Mouse (Mus musculus) heart, adult 18-20 months (tissue): ENCODE results near the gene Me1. TPM values are rescaled to one million over a fixed set of nuclear protein-coding genes. Genes with fewer than 3 reads are reported as not detected.

Experiments
- DNase-seq, 2 experiments: peaks; one replicate each; pipeline ENCODE4 v3.0.0; 2021 to 2022; ENCODE audit warnings: mixed read lengths in 1 of 2
- long read RNA-seq, 2 experiments: library from polyadenylated mRNA; stranded (forward); transcript quantifications; one replicate each; pipeline ENCODE4 v2.0.0; 2021
- total RNA-seq, 2 experiments: library from RNA; stranded (reverse); gene quantifications; 2 replicates each; pipeline ENCODE4 v1.2.3; 2021

Me1 gene
- 100 to 1,000 TPM; 116 to 138 TPM for total RNA-seq
- long read RNA-seq, experiment 1, transcript Me1-201 (14 exons, 3,288 nt): major isoform, 149 of 172 reads
- long read RNA-seq, experiment 1, partial matches to known transcripts: 12 of 172 reads
- long read RNA-seq, experiment 1, other reads (novel, unspliced or antisense): 11 of 172 reads
- long read RNA-seq, experiment 2, transcript Me1-201 (14 exons, 3,288 nt): major isoform, 66 of 78 reads
- long read RNA-seq, experiment 2, partial matches to known transcripts: 3 of 78 reads
- long read RNA-seq, experiment 2, other reads (novel, unspliced or antisense): 9 of 78 reads

DNA sequence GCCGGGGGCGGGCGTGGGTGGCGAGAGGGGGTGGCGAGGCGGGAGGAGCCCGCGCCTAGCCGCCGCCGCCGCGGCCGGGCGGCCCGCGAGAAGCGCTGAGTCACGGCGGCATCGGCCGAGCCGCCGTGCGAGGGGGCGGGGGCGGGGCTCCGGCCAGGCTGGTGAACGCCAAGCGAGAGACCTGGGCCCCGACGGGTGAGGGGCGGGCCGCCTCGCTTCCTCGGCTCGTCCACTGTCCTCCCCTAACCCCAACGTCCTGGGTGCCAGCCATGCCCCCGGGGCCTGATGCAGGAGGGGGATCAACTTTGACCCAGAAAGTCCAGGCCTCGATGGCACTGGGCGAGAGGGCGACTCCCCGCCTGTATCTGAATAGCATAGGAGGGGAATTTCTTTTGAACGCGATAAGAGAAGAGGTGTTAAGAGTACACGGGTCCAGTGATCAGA is at the start of gene Me1:
Gene Me1 (minus strand): TSS at position 136 of the 444 bp plus-strand sequence.
- DNase-seq: peak; percentile 58 to 69

DNA sequence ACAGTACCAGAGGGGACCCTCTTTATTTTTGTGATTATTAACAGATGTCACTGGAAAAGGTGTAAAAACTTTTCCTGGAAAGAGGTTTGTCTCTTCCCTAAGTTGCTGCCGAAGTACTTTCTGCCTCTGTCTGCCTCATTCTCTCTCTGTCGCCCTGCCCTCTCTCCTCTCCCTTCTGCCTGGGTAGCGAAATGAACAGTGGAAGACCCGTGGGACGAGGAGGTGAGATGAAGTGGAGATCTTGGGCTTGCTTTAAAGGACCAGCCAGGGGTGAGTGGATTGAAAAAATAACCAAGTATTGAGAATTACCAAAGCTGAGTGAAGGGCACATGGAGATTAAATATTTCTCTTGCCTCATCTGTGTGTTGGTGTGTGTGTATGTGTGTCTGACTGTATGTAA is 48.3 kb upstream of the Me1 start:
- no peak for DNase-seq

DNA sequence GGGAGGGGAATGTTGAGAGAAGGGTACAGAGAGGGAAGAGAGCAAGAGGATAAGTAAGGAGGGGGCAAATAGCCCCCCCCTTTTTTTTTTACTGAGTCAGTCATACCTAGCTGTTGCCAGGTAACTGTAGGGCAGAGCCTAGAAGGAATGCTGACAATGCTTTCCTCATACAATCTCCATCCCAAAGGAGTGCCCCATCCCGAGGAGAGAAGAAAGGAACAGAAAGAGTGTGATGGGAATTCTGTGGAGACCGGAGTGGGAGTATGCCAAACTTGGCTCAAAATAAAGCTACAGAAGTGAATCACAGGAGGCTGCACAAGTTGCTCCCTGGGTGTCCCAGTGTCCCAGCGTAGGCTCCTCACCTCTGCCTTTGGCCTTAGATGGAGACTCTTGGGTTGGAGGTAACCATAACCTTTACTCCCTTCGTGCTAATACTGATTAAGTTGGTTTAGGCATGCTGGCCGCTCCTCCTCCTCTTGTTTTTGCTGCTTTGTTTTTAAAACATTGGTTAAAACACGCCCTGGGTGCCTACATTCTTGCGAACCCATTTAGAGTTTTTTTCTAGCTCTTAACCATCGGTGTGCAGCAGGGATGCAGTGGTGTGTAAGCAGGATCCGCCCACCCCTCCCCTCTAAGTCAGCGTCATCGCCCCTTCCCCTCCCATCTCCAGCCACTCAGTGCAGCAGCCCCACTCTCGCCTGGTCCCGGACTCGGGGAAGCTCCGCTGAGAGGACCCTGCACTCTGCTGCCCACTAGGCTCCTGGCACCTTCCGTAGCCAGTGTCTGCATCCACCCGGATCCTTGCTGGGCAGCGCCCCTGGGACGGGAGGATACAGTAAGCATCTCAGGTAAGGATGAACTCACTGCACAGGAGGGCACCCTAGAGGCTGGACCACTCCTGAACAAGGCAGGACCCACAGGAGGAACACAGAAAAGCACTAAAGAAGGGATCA is 47.5 kb upstream of the Me1 start, which contains the start of gene Prss35:
Gene Prss35 (plus strand): TSS at position 691 of the 953 bp plus-strand sequence.
- peak in 1 of 2 experiments; percentile 4 for DNase-seq

DNA sequence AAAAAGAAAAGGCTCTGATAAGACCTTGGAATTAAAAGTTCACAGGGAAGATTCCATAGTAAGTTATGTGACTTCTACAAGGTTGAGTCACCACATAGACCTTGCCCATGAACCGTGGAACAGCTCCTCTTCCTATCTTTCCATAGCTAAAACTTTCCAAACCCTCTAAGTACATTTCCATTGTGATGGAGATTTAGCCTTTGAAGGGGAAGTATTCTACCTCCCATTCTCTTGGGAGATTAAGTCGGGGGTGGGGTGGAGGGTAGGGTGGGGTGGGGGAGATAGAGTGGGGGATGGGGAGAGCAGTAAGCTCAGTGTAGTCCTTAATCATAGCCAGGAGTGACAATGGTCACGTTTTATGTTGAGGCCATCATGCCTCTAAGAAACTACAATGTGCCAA is 44.2 kb upstream of the Me1 start:
- DNase-seq: no peak

DNA sequence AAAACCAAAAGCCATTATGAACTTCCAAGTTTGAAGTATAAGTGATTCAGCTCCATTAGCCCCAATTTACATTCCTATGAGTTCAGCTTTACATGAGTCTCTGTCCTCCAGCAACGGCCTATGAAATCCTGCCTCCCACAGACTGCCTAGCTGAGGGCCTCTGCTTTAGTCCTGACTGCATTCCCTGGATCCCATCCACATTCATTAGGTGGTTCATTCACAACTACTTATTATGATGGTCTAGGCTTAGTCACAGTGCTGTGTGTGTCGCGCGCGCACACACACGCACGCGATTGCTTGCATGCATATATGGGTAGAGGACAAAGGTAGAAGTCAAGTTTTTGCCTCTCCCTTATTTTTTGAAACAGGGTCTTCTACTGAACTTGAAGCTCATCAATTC is 43.0 kb upstream of the Me1 start:
- no peak for DNase-seq

DNA sequence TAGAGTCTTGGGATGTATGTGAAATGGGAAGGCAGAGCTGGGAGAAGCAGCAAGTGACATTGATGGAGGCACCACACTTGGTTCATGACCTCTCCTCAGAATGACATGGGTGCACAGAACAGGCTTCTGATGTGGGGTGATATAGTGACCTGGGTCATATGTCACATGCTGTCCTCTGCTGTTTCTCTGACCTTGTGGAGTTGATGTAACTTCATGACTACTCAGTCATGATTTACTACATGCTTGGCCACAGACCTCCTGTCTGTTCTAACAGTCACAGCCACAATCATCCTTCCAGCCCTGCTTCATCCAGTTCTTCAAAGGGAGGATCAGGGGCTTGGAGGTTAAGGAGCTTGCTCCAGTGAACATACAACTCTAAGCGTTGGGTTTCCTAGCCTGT is 42.3 kb upstream of the Me1 start:
- no peak for DNase-seq

DNA sequence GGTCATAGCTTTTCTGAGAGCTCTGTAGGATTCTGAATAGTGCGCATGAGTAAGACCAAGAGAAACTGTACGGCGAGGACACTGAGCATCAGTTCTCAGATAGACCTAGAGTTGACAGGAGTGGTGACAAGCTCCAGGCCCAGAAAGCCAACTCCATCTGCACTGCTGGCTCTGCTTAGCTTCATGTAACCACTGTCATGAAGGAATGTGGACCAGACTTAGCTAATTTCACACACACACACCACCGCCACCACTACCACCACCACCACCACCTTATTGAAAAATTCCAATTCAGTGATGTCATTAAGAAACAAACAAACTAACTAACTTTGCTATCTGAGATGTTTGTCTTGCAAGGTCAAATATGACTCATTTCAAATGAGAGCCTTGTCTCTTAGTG is 41.2 kb upstream of the Me1 start:
- DNase-seq: no peak

DNA sequence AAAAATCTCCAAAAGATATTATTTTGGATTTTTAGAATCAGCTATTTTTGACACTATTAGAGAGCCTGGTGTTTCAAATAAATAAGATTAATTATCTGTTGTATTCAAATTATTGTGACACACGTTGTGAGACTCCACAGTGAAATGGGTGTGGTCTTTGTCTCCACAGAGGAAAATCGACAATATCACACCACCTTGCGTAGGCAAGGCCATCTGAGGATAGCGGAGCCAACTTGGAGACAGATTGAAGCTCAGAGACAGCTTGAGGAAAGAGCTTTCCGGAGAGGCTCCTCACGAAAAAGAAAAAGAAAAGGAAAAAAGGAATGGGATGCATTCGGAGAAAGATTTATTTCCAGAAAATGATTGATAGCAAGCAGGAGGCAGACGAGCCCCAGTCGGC is 39.0 kb upstream of the Me1 start:
- DNase-seq: no peak

DNA sequence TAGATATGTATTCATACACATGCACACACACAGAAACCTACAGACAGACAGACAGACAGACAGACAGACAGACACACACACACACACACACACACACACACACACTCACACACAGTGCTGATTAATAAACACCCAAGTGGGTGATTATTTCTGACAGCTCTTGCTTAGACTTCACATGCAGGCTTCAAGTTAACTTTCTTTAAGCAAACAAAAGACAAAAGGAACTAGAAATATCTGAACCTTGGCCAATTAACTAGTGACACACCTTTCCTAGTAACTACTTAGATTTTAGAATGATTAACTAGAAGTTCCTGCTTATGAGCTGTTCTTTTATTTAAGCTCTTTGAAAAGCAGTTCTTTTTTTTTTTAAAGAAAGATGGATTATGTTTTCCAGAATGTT is 38.6 kb upstream of the Me1 start:
- no peak for DNase-seq

DNA sequence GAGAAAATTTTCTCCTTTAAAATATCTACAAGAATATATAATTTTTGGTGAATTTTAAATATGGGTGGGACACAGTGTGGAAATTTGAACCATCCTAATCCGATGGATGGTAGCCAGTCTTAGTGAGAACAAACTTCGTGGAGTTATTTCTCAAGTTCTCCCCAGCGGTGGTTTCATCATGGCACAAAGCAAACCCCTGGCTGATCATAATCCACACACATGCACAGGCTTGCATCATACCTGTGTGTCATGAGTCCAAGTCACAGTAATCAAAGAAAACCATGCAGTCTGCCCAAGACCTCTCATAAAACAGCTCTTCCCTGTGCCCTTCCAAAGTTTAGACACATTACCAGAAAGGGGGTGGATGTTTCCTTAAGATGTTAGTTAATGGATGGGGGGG is 34.1 kb upstream of the Me1 start:
- DNase-seq: no peak

DNA sequence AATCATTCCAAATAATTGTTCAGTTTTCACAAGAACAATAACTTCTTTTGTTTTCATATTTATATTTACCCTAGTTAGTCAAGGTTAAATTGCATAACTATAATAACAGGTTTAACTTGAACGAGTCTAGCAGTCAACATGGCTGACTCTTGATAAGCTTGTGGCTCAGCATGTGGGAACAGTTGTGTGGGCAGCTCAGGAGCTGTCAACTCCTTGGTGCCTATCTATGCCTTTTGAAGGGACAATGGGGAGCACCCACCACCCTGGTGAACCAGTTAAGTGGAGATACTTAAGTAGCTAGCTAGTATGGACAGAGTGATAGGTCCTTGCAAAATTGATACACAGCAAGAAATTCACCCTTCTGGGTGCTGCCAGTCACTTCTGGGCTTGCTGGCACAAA is 33.3 kb upstream of the Me1 start:
- no peak for DNase-seq

DNA sequence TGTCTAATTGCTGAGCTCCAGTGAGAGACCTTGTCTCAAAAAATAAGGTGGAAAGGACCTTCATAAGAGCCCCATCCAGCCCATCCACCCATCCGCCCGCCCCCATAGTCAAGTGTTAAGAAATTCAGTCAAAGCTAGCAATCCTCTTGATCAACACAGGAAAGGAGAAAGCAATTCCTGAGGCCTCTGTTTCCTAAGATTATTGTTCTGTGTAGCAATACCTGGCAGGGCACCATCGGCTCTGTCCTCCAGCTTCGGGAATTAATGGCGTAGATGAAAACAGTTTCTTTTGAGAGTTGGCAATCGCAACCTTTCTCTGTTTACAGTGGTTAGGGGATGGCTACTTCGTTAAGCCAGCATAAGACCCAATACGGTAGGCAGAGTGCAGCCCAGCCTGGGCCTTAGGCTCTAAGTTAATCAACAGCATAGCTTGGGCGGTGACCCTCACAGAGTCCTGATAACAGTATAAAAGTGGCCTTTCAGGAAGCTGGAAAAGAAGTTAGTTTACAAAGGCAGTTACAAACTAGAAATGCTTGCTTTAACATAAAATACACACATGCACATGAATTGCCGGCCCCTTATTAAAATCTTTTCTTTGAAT is 32.6 kb upstream of the Me1 start:
- DNase-seq: peak; percentile 5 to 13

DNA sequence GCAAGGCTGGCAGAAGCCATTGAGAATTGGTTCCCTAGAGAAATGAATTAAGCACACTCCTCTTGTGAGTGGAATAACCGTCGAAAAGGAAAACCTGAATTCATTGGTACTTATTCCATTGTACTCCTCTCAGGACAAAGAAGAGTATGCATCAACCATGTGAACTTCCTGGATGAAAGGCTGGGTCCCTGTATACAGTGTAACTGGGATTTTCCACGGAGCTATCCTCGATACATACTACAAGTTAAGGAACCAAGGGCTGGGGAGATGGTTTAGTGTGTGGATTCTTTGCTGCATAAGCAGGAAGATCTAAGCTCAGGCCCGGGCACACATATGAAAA is 30.6 kb upstream of the Me1 start:
- no peak for DNase-seq

DNA sequence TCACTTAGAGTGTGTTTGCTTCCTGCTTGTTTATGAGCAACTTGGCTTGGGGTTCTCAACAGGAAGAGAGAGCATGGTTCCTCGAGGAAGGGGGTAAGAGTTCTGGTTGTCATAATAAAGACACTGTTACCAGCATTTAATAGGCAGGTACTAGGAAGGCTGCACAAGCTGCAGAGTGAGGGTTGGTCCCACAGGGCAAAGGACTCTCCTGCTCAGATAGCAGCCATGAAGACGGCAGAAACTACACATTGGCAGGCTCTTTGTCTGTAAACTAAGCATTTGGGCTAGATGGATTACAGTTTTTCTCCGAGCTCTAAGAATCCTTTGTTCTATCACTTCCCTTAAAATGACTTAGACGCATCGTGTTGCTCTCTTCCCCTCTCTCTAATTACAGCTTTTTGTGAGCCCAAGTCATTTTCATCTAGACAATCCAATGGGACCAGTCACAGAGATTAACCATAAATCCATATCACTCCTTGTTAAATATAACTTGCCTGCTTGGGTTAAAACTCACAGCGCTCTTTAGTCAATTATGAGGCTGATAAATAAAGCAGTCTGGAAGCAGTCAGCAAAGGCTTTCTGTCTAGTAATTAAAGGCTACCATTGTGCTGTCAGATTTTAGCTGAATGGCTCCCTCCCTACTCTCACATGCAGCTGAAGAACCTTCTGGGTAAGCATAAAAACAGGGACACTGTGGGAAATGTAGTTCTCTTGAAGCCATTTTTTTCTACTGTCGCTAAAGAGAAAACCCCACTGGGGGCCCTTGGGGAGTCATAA is 30.0 kb upstream of the Me1 start:
- DNase-seq: no peak

DNA sequence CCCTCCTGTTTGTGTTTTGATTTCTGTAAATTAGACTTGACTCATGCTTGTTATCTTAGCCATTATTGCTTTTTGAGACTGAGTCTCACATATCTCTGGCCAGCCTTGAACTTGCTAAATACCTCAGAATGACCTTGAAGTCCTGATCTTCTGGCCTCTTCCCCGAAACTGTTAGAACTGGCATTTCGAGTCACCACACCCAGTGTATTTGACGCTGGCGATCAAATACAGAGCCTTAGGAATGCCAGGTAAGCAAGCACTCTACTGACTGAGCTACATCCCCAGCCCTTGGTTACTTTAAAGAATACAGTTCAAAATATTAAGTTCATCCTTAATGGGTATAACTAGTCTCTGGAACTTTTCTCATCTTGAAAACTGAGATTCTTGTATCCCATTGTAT is 29.3 kb upstream of the Me1 start:
- no peak for DNase-seq

DNA sequence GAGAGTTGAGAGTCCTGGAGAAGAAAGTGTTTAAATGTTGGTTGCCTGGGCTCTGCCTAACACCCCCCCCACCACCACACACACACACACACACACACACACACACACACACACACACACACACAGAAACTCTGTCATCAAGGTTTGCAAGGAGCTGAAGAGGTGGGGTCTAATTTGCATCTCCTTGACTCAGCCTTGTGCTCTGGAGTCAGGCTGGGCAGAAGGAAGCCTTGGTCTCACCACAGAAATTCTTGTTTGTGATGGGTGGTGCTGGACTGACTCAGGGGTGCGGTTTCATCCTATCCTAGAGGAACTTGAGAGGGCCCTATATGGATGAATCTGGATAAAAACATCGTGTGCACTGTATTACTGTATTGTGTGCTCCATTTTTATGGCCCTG is 25.0 kb upstream of the Me1 start:
- DNase-seq: no peak

DNA sequence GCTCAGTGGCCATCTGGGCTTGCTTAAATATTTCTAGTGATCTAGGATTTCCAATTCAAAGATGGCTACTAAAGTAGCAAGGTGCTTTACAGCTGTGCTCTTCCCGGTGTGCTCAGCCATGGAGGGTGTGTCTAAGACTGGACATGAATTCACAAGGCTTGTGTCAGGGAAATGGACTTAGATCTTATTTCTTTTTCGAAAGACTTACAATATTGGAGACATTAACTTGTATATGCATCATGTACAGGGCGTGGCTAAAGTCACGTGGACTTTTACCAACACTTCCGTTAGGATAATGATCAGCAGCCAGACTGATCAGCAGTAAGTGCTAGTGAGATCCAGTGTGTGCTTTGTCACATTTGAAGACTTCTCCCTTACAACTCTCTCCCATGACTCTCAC is 24.5 kb upstream of the Me1 start:
- DNase-seq: no peak

DNA sequence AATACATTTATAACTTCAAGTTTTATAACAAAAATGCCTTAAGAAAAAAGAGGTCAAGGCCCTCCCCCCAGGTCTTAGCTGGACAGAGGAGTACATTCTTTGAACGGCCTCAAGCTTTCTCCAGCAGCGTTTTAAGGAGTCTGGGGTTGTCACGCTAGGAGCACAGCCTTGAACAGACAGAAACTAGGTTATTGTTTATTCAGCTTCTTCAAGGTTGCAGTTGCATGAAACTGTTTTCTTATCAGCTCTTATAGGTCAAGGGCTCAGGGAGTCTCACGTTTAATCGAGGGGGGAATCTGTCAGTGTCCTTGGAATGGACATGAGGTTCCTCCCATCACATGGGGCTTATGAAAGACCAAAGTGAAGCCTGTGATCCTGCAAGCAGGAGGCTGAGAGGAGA is 21.4 kb upstream of the Me1 start:
- no peak for DNase-seq

DNA sequence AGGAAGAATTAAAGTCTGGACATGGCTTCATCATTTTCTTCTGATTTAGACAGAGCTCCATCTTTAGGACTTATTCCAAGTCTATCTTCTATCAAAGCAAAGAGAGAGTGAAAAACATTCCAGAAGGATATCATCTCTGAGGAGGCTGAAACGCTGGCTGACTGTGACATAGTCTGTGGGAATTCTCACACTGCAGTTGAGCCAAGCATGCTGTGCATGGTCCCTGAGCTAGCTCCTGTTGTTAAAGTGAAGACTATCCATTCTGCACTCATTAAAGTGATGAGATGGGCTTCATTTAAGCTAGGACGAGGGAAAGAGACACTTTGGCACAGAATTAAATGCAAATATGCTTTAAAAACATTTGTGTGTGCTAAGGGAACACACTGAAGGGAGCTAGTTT is 20.8 kb upstream of the Me1 start:
- no peak for DNase-seq

DNA sequence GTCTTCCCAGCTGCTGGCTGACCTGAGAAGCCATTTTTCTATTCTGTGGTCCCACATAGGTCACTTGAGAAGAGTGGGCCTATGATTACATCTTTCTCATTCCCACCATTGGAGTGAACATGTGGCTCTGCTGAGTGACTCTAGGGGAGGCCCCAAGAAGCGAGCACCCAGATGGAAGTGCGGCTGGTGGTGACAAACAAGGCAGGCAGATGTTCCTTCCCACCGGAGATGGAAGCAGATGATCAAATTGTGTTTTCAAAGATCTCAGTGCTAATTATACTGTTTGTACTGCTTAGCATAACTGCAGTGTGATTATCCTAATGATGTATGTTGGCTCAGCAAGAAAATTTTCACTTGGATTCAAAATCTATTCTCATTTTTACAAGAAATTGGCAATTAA is 18.3 kb upstream of the Me1 start:
- DNase-seq: no peak

DNA sequence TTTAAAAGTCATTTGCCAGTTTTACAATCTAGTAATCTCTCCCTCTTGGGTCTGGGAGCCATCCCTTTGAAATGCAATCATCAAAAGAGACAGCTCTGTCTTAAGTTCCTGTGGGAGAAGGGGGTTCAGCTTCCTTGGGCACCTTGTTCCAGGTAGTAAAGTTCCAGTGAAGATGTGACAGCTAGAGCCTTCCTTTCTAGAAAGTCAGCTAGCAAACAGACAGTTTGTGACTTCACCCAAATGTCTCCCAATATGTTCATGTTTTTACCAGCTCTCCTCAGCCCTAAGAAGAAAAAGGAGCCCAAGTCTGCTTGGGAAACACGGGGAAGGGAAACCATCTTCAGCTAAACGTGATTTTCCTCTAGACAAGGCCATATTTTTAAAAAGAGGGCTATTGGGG is 16.9 kb upstream of the Me1 start:
- DNase-seq: no peak

DNA sequence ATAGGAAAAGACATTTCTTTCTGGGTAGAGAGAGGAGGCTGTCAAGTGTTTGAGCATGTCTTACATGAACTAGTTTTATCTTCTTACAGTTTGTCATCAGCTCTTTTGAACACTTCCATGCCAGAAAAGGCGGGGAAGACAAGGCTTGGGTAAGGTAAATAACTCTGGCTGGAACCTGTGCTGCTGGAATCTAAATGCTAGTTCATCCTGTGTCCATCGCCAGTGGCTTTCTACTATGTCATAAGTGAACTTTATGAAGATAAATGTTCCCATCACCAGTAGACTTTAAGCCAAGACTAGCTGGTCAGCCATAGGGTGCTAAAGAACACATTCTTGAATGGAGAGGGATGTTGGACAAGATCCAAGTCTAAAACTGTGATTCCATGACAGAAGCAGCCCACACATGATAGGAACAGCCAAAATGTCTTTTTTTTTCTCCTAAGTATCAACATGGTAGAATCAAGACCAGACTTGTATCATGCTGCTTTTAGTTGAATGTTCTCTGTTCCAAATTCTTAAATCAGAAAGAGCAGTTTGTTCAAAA is 14.4 kb upstream of the Me1 start:
- DNase-seq: no peak
